Mouse (Mus musculus): ENCODE data around the gene Il18r1.

Il18r1 gene

GRCm38 (mm10) chr1:40465477-40466430 lies at the start of gene Il18r1:
Gene Il18r1 (plus strand): TSS chr1:40465552.
- no peak for DNase-seq (ENCODE audit: low read depth)

GRCm38 (mm10) chr1:40417034-40417433 lies 48.3 kb upstream of the Il18r1 start:
- DNase-seq (ENCODE audit: low read depth), result no peak

- no peak for DNase-seq (ENCODE audit: low read depth)
Observed at GRCm38 (mm10) chr1:40418512-40418911, 46.8 kb upstream of the Il18r1 start.

GRCm38 (mm10) chr1:40423892-40424291 lies 41.5 kb upstream of the Il18r1 start:
- DNase-seq (ENCODE audit: low read depth), result no peak

GRCm38 (mm10) chr1:40427270-40427669 lies 38.1 kb upstream of the Il18r1 start:
- DNase-seq (ENCODE audit: low read depth), result no peak

- DNase-seq (ENCODE audit: low read depth), result no peak
Observed at GRCm38 (mm10) chr1:40427901-40428300, 37.5 kb upstream of the Il18r1 start.

GRCm38 (mm10) chr1:40428910-40429675 lies 36.3 kb upstream of the Il18r1 start, which contains the start of gene Il1rl1:
Gene Il1rl1 (plus strand): TSS chr1:40429570.
- no peak for DNase-seq (ENCODE audit: low read depth)

- DNase-seq (ENCODE audit: low read depth), result no peak
Observed at GRCm38 (mm10) chr1:40430143-40430834, 35.1 kb upstream of the Il18r1 start.

- DNase-seq (ENCODE audit: low read depth), result no peak
Observed at GRCm38 (mm10) chr1:40432169-40432568, 33.2 kb upstream of the Il18r1 start.

- no peak for DNase-seq (ENCODE audit: low read depth)
Observed at GRCm38 (mm10) chr1:40435936-40436335, 29.4 kb upstream of the Il18r1 start.

- no peak for DNase-seq (ENCODE audit: low read depth)
Observed at GRCm38 (mm10) chr1:40437340-40437739, 28.0 kb upstream of the Il18r1 start.

GRCm38 (mm10) chr1:40439504-40439903 lies 25.8 kb upstream of the Il18r1 start:
- no peak for DNase-seq (ENCODE audit: low read depth)

- no peak for DNase-seq (ENCODE audit: low read depth)
Observed at GRCm38 (mm10) chr1:40444800-40445199, 20.6 kb upstream of the Il18r1 start.

GRCm38 (mm10) chr1:40467306-40467705 lies 2.0 kb downstream of the Il18r1 start:
- DNase-seq (ENCODE audit: low read depth), result no peak

GRCm38 (mm10) chr1:40468805-40469204 lies 3.5 kb downstream of the Il18r1 start:
- no peak for DNase-seq (ENCODE audit: low read depth)

- DNase-seq (ENCODE audit: low read depth), result no peak
Observed at GRCm38 (mm10) chr1:40469900-40470299, 4.5 kb downstream of the Il18r1 start.

GRCm38 (mm10) chr1:40472401-40472800 lies 7.0 kb downstream of the Il18r1 start:
- DNase-seq (ENCODE audit: low read depth), result no peak

- DNase-seq (ENCODE audit: low read depth), result no peak
Observed at GRCm38 (mm10) chr1:40473640-40474039, 8.3 kb downstream of the Il18r1 start.

GRCm38 (mm10) chr1:40474336-40474735 lies 9.0 kb downstream of the Il18r1 start:
- DNase-seq (ENCODE audit: low read depth), result no peak

GRCm38 (mm10) chr1:40475697-40476096 lies 10.3 kb downstream of the Il18r1 start:
- DNase-seq (ENCODE audit: low read depth), result peak; percentile 25

GRCm38 (mm10) chr1:40476756-40477155 lies 11.4 kb downstream of the Il18r1 start:
- DNase-seq (ENCODE audit: low read depth), result no peak

GRCm38 (mm10) chr1:40479505-40479923 lies 14.2 kb downstream of the Il18r1 start:
- no peak for DNase-seq (ENCODE audit: low read depth)

Measured in c-Kit-positive CD71-negative TER-119-negative erythroid progenitor cells, embryonic 14.5 days (primary cell).